Mouse (Mus musculus) testis, postnatal 14 days (tissue): ENCODE measurements at regions not wholly inside any gene's neighbourhood (a gene's known extent, or its start where the extent isn't known, plus 50 kb on each side); places are given as distances from the start of the nearest gene placed in this dataset.

ENCODE experiments used
- DNase-seq: peaks from one replicate; pipeline ENCODE4 v3.0.0; 2021; ENCODE audit warnings: low spot score

DNA sequence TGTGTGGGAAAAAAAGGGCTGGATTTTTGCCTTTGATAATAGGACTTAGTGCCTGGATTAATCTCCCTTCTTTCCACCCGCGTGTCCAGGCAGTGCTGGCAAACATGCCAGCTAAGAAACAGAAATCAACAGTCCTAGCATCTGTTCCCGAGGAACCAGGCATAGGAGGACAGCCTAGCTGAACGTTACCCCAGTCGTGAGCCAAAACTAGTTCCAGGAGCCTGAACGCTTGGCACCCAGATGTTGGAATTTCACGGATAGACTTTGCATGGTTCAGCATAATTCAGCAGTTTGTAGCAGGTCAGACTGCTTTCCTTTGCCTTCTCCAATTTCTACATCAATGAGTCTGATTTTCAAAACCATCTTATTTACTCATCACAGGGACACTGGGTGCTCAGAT, 62.6 kb upstream of the Kirrel3 start:
- no peak for DNase-seq

DNA sequence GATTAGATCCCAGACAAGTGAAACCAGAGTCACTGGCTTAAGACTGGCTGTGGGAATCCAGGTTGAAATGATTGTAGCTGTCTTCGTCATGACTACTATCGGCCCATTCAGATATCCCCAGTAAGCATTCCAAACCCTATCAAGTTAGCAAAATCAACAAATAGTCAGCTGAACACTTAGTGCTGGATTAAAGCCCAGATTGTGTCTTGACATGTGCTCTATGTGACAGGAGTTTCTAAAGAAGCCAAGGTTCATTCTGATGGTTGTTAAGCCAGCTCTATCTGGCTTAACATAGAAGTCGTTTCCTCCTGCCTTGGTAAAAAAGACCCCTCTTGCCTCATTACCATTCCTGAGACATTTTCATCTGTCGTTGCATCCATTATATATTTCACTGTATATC, 59.1 kb upstream of the Kirrel3 start:
- no peak for DNase-seq

DNA sequence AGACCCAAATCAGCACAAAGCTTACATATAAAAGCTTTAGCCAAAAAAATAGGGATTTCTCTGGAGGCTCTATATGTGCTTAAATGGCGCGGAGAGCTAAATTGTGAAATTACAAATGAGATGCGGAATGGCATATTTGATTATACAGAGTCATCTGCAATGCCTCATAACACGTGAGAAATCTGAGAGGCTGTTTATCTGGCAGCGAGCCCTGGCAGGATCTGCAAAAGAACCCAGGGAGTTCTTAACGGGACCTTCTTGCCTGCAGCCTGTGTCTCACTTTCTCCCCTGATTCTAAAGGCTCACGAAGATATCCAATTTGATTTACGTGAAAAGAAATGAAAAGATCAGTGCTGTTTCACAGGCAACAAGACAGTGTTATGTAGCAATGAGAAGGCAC, 58.0 kb upstream of the Kirrel3 start:
- DNase-seq, result no peak
